Mouse (Mus musculus) midbrain, embryonic 10.5 days (tissue): ENCODE measurements around the gene Pycard. TPM values are rescaled to one million over a fixed set of nuclear protein-coding genes. Genes with fewer than 3 reads are reported as not detected.
"Not testable (repeated sequence)": the region's sequence is repeated elsewhere in the genome, so short reads cannot be mapped to it uniquely, and the experiment has no call there.

Source experiments
- DNase-seq: peaks from one replicate; pipeline ENCODE4 v3.0.0-alpha.2; 2017; ENCODE audit warnings: low spot score
- H3K27ac ChIP-seq: fragments of 300-500 bp; sonication (generic); replicated peaks from 2 replicates; pipeline ENCODE4 v1.5.1; 2016; ENCODE audit warnings: mild to moderate bottlenecking
- H3K27me3 ChIP-seq: fragments of 300-500 bp; sonication (generic); 2 replicates; pipeline ENCODE4 v1.6.1; 2016; ENCODE audit warnings: low read depth, mild to moderate bottlenecking; ENCODE audit not compliant: poor library complexity, severe bottlenecking
- H3K36me3 ChIP-seq: fragments of 300-500 bp; sonication (generic); 2 replicates; pipeline ENCODE4 v1.6.1; 2016; ENCODE audit warnings: mild to moderate bottlenecking, moderate library complexity
- H3K4me1 ChIP-seq: fragments of 300-500 bp; sonication (generic); 2 replicates; pipeline ENCODE4 v1.6.1; 2016
- H3K4me3 ChIP-seq: fragments of 300-500 bp; sonication (generic); 2 replicates; pipeline ENCODE4 v1.5.1; 2016; ENCODE audit warnings: mild to moderate bottlenecking, moderate library complexity
- H3K9me3 ChIP-seq: fragments of 300-500 bp; sonication (generic); replicated peaks from 2 replicates; pipeline ENCODE4 v1.6.1; 2016; ENCODE audit warnings: mild to moderate bottlenecking
- WGBS: fragments of 180-500 bp; shearing (Covaris S2); methylation state at CpG from one replicate; pipeline ENCODE4 v1.1.7; 2016; 5-methylcytosine and 5-hydroxymethylcytosine counted together
- polyA plus RNA-seq: library from polyadenylated mRNA; unstranded; fragments of >200 nt; fragmentation: Nextera tagmentation; extraction: Ambion mirVana; gene quantifications from 2 replicates; pipeline ENCODE4 v1.2.1, GENCODE M21; 2016

Gene Pycard
- polyA plus RNA-seq, 1 experiment from 2014 or later, result 7.5 TPM

DNA sequence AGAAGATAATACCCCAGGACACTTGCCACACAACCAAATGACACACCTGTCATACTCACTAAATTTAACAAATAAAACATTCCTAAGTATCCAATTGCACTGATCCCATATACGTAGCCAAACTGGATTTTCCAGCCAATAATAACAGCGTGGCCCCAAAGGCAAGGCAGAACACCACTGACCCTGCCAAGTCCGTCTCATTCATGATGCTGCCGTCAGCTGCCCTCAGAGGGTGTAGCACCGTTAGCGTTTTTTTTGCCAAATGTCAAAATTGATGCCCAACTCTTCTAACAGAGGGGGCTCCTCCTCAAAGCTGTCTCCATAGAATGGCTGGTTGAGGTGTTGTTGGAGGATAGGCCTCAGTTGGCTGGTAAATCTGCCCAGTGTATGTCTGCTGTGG is 23.0 kb upstream of the Pycard start:
- Histone ChIP-seq H3K36me3 (no peaks in the 10 kb centered on the region), H3K9me3 (no peaks in the 10 kb centered on the region), H3K4me3 (no peak overlapping the region), H3K4me1 (no peaks in the 10 kb centered on the region), H3K27me3 (no peaks in the 10 kb centered on the region), H3K27ac (no peak overlapping the region)
- WGBS, result 92% methylated on average over 6 of the region's 6 CpGs
- no peak for DNase-seq

- not testable (repeated sequence) for H3K27me3 ChIP-seq, H3K36me3 ChIP-seq, H3K4me1 ChIP-seq, H3K27ac ChIP-seq, DNase-seq, H3K9me3 ChIP-seq, H3K4me3 ChIP-seq
- 89% methylated on average over 5 of the region's 5 CpGs for whole genome bisulfite sequencing
These were observed 22.5 kb upstream of the Pycard start for GRCm38 (mm10) chr7:128016134-128016533.

DNA sequence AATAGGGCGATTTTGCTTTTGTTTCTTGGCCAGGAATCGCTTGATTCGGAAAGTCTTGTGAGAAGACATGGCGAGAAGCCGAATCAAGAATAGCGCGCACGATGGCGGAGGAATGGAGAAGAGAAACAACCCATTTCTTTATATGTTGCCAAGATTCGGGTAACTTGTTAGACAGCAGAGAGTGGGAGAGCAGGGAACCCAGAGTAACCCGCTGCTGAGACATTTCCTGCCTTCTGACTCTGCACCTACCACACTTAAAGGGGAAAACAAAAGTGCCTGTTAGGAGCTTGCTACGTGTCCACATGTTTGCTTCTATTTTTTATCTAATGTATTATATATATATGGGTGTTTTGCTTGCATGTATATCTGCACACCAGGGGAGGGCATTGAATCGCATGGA is 19.4 kb upstream of the Pycard start:
- Histone ChIP-seq H3K4me3 (no peak overlapping the region), H3K36me3 (no peaks in the 10 kb centered on the region), H3K9me3 (no peaks in the 10 kb centered on the region), H3K27ac (no peak overlapping the region), H3K27me3 (peaks cover 20% of the 10 kb centered on the region), H3K4me1 (peaks cover 6% of the 10 kb centered on the region)
- 92% methylated on average over 13 of the region's 13 CpGs for WGBS
- DNase-seq, result no peak

GRCm38 (mm10) chr7:128012136-128012780 is 18.6 kb upstream of the Pycard start:
- peaks cover 6% of the 10 kb centered on the region for H3K4me1 ChIP-seq
- H3K9me3 ChIP-seq, result no peaks in the 10 kb centered on the region
- 81% methylated on average over 13 of the region's 13 CpGs for WGBS
- H3K4me3 ChIP-seq, result no peak overlapping the region
- H3K36me3 ChIP-seq, result no peaks in the 10 kb centered on the region
- H3K27me3 ChIP-seq, result peaks cover 20% of the 10 kb centered on the region
- H3K27ac ChIP-seq, result no peak overlapping the region
- no peak for DNase-seq

- Histone ChIP-seq H3K9me3 (no peaks in the 10 kb centered on the region), H3K36me3 (no peaks in the 10 kb centered on the region), H3K4me3 (peak overlapping the region; percentile 18; the same call in 1 of the 2 replicates), H3K27ac (peak overlapping the region; percentile 28; the same call in 1 of the 2 replicates), H3K4me1 (peaks cover 10% of the 10 kb centered on the region), H3K27me3 (peaks cover 29% of the 10 kb centered on the region)
- no peak for DNase-seq
- 52% methylated on average over 40 of the region's 40 CpGs for WGBS
These were observed 16.2 kb upstream of the Pycard start for GRCm38 (mm10) chr7:128009715-128010340.

DNA sequence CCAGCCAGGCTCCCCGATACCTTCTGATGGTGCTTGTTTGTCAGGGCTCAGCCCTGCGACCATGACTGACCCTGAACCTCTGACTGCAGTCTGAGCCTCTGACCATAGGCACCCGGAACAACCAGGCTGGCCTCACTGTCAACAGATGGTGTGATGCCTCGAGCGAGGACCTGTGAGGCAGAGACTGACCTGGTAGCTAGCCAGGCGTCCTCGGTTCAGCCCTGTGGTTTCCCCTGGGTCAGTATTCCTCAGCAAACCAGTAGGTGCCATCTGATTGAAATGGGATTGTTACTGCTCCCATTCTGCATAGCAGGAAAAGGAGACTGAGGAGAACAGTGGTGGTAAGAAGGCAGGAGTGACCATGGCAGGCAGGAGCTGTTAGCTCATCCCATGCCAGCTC is 12.5 kb upstream of the Pycard start:
- 82% methylated on average over 7 of the region's 7 CpGs for WGBS
- no peak for DNase-seq
- no peak overlapping the region for H3K27ac ChIP-seq
- no peaks in the 10 kb centered on the region for H3K36me3 ChIP-seq
- peaks cover 45% of the 10 kb centered on the region for H3K27me3 ChIP-seq
- H3K9me3 ChIP-seq, result 0 out of 2 replicates have a peak, but pooled peaks cover 3% of the 10 kb centered on the region
- H3K4me3 ChIP-seq, result no peak overlapping the region
- peaks cover 20% of the 10 kb centered on the region for H3K4me1 ChIP-seq

- Histone ChIP-seq H3K4me3 (peak overlapping the region; percentile 29; the same call in 1 of the 2 replicates), H3K4me1 (peaks cover 17% of the 10 kb centered on the region), H3K9me3 (0 out of 2 replicates have a peak, but pooled peaks cover 3% of the 10 kb centered on the region), H3K27ac (no peak overlapping the region), H3K27me3 (peaks cover 38% of the 10 kb centered on the region), H3K36me3 (no peaks in the 10 kb centered on the region)
- DNase-seq, result no peak
- 30% methylated on average over 35 of the region's 35 CpGs for WGBS
These were observed 11.1 kb upstream of the Pycard start for GRCm38 (mm10) chr7:128004487-128005362.

DNA sequence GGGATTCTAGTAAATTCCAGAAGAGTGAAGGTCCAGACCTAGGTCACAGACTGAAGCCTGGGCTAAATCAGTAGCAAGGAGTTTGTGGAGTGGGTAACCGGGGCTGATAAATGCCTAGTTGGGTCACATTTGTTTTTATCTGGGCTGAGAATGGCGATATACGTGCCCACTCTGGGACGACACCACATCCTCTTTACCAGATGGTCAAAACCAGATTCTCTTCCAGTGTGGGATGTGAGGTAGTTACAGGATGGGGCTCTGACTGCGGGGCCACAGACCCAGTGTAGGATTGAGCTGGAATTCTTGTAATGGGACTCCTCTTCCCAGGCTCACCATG is 10.5 kb upstream of the Pycard start:
- 88% methylated on average over 5 of the region's 5 CpGs for WGBS
- Histone ChIP-seq H3K9me3 (0 out of 2 replicates have a peak, but pooled peaks cover 3% of the 10 kb centered on the region), H3K36me3 (no peaks in the 10 kb centered on the region), H3K27me3 (peaks cover 32% of the 10 kb centered on the region), H3K4me3 (peak overlapping the region; percentile 29; the same call in 1 of the 2 replicates), H3K27ac (no peak overlapping the region), H3K4me1 (peaks cover 15% of the 10 kb centered on the region)
- DNase-seq, result no peak

DNA sequence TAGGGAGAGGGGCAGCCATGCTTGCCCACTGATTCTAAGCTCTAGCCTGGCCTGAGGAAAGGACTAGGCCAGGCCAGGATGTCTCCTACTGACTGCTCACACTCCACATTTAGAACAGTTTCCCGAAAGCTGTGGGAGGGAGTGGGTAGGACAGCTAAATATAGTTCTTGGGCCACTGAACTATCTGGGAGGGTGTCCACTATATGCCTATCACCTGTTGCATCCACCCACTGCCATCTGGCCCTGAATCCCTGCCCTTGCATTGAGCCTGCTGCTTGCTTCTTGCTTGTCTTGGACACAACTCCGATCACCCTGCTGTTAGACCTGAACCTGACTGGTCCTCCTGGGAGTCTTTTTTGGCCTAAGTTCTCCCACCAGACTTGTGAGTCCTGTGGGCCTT is 10.0 kb upstream of the Pycard start, which contains the start of gene Trim72:
Gene Trim72, plus strand, starts transcription at position 262 of the 400 bp plus-strand sequence.
- DNase-seq, result no peak
- peak within 1 kb of the TSS; percentile 29; the same call in 1 of the 2 replicates for H3K4me3 ChIP-seq

DNA sequence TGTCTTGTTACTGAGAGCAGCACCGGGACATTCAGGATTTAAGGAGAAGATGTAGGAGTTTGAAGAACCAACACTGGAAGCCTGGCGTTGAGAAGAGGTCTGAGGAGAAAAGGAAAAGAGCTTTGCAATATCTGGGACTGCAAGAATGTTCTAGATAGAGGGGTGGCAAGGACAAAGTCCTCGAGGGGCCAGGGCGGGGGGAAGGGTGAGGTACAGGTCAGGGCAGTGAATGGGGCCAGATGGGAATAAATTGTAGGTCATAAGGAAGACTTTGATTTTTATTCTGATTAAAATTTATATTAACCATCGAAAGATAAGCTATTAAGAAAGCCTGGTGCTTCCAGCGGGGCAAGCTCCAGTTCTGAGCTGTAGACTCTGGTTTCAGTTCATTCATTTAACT is 9.4 kb upstream of the Pycard start:
- 90% methylated on average over 6 of the region's 6 CpGs for WGBS
- no peak overlapping the region for H3K4me3 ChIP-seq
- peaks cover 25% of the 10 kb centered on the region for H3K27me3 ChIP-seq
- H3K36me3 ChIP-seq, result no peaks in the 10 kb centered on the region
- peaks cover 15% of the 10 kb centered on the region for H3K4me1 ChIP-seq
- DNase-seq, result no peak
- no peak overlapping the region for H3K27ac ChIP-seq
- H3K9me3 ChIP-seq, result 0 out of 2 replicates have a peak, but pooled peaks cover 3% of the 10 kb centered on the region

More for the DNA sequence above, 10.0 kb upstream of the Pycard start, which contains the start of gene Trim72:
- 0 out of 2 replicates have a peak, but pooled peaks cover 3% of the 10 kb centered on the region for H3K9me3 ChIP-seq
- H3K27me3 ChIP-seq, result peaks cover 29% of the 10 kb centered on the region
- H3K4me1 ChIP-seq, result peaks cover 15% of the 10 kb centered on the region
- H3K36me3 ChIP-seq, result no peaks in the 10 kb centered on the region
- 91% methylated on average over 2 of the region's 2 CpGs for WGBS
- no peak within 1 kb of the TSS for H3K27ac ChIP-seq

- no peak for DNase-seq
- H3K9me3 ChIP-seq, result 0 out of 2 replicates have a peak, but pooled peaks cover 3% of the 10 kb centered on the region
- H3K27ac ChIP-seq, result no peak overlapping the region
- peaks cover 15% of the 10 kb centered on the region for H3K4me1 ChIP-seq
- H3K36me3 ChIP-seq, result no peaks in the 10 kb centered on the region; the same call in 1 of the 2 replicates
- peaks cover 20% of the 10 kb centered on the region for H3K27me3 ChIP-seq
- no peak overlapping the region for H3K4me3 ChIP-seq
- 86% methylated on average over 1 of the region's 1 CpGs for WGBS
These were observed 6.6 kb upstream of the Pycard start for GRCm38 (mm10) chr7:128000068-128000950.

DNA sequence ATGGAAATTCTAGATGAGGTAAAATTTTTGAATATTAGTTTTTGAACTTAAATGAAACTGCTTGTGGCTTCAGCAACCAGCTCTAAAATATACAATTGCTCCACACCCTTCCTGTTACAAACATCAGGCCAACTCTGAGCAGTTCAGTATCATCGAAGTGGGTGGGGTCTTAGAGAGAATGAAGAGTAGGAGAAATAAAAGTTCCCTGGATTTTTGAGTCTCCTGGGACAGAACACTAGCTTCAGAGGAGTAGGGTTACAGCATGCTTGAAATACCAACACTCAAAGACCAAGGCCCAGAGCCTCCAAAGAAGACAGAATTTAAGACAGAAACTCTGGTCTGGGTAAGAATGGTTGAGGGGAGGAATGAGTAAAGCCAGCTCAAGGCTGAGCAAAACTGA is 5.8 kb upstream of the Pycard start:
- Histone ChIP-seq H3K4me3 (no peak overlapping the region), H3K4me1 (peaks cover 7% of the 10 kb centered on the region), H3K36me3 (no peaks in the 10 kb centered on the region; the same call in 1 of the 2 replicates), H3K9me3 (0 out of 2 replicates have a peak, but pooled peaks cover 3% of the 10 kb centered on the region), H3K27me3 (peaks cover 12% of the 10 kb centered on the region), H3K27ac (no peak overlapping the region)
- no peak for DNase-seq
- 79% methylated on average over 1 of the region's 1 CpGs for WGBS
